Mouse (Mus musculus) layer of hippocampus, postnatal 14 days (tissue): ENCODE measurements around the gene Cd83. TPM values are rescaled to one million over a fixed set of nuclear protein-coding genes. Genes with fewer than 3 reads are reported as not detected.
A peak's percentile ranks its signal among the peaks of the same experiment; 100 is the strongest.

Experiments used
- DNase-seq, 2 experiments: peaks; one replicate each; pipeline ENCODE4 v3.0.0; 2021 to 2022; ENCODE audit warnings: low spot score in 2 of 2, mixed read lengths in 1 of 2
- total RNA-seq, 2 experiments: library from RNA; stranded (reverse); gene quantifications; 2 replicates each; pipeline ENCODE4 v1.2.3; 2021

Cd83 gene
- total RNA-seq, 2 experiments from 2014 or later = 6.6 to 7.3 TPM

- no peak for DNase-seq
Measured at GRCm38 (mm10) chr13:43805159-43805758, 20.7 kb downstream of the Cd83 start.

GRCm38 (mm10) chr13:43806371-43807271, 22.0 kb downstream of the Cd83 start:
- DNase-seq = no peak

- no peak for DNase-seq
Measured at GRCm38 (mm10) chr13:43807272-43807675, 22.7 kb downstream of the Cd83 start.

GRCm38 (mm10) chr13:43810621-43811020, 26.0 kb downstream of the Cd83 start:
- DNase-seq = no peak

GRCm38 (mm10) chr13:43811835-43812234, 27.3 kb downstream of the Cd83 start:
- DNase-seq = no peak

- no peak for DNase-seq
Measured at GRCm38 (mm10) chr13:43813431-43813830, 28.9 kb downstream of the Cd83 start.

- no peak for DNase-seq
Measured at GRCm38 (mm10) chr13:43817461-43817860, 32.9 kb downstream of the Cd83 start.

- no peak for DNase-seq
Measured at GRCm38 (mm10) chr13:43818307-43819019, 33.9 kb downstream of the Cd83 start.

- no peak for DNase-seq
Measured at GRCm38 (mm10) chr13:43819020-43819310, 34.4 kb downstream of the Cd83 start.

GRCm38 (mm10) chr13:43820071-43820470, 35.5 kb downstream of the Cd83 start:
- DNase-seq = no peak

GRCm38 (mm10) chr13:43822306-43822705, 37.7 kb downstream of the Cd83 start:
- DNase-seq = no peak

GRCm38 (mm10) chr13:43828648-43829047, 44.1 kb downstream of the Cd83 start:
- no peak for DNase-seq

- DNase-seq = no peak
Measured at GRCm38 (mm10) chr13:43830892-43831673, 46.5 kb downstream of the Cd83 start.

- no peak for DNase-seq
Measured at GRCm38 (mm10) chr13:43832731-43833130, 48.2 kb downstream of the Cd83 start.

GRCm38 (mm10) chr13:43836376-43836775, 51.8 kb downstream of the Cd83 start:
- DNase-seq = no peak

- no peak for DNase-seq
Measured at GRCm38 (mm10) chr13:43837812-43838211, 53.2 kb downstream of the Cd83 start.

- peak in 1 of 2 experiments; percentile 16 for DNase-seq
Measured at GRCm38 (mm10) chr13:43845151-43845550, 60.6 kb downstream of the Cd83 start.

GRCm38 (mm10) chr13:43847186-43847585, 62.6 kb downstream of the Cd83 start:
- DNase-seq = no peak

GRCm38 (mm10) chr13:43849816-43850215, 65.2 kb downstream of the Cd83 start:
- no peak for DNase-seq

GRCm38 (mm10) chr13:43851108-43851507, 66.5 kb downstream of the Cd83 start:
- DNase-seq = no peak
